Mouse (Mus musculus) mouse embryonic stem cell (cell line): ENCODE data around the gene Ttc39b.

Experiments used
- in situ Hi-C, 2 experiments: fragments of 300-500 bp; cut with MboI; formaldehyde crosslinking; loops; 1 replicate in 1 of 2; 3 replicates in 1 of 2; pipeline ENCODE4 v1.14.3; 2019 to 2020; ENCODE audit warnings: low sequenced_read_pairs in 2 of 2, low pct_unique_long_range_greater_than_20kb in 1 of 2, mixed read lengths in 1 of 2; ENCODE audit not compliant: unreplicated experiment in 1 of 2

Gene Ttc39b

GRCm38 (mm10) chr4:83216381-83216780 is 107.7 kb downstream of the Ttc39b start:
- in situ Hi-C loops = no loop called here

GRCm38 (mm10) chr4:83215776-83216175 is 108.3 kb downstream of the Ttc39b start:
- in situ Hi-C loops = no loop called here

GRCm38 (mm10) chr4:83214822-83215558 is 109.1 kb downstream of the Ttc39b start:
- in situ Hi-C loops = no loop called here

- in situ Hi-C loops = no loop called here
Measured at GRCm38 (mm10) chr4:83213752-83214151, 110.3 kb downstream of the Ttc39b start.

- in situ Hi-C loops = no loop called here
Measured at GRCm38 (mm10) chr4:83211709-83212108, 112.3 kb downstream of the Ttc39b start.

GRCm38 (mm10) chr4:83210437-83210836 is 113.6 kb downstream of the Ttc39b start:
- in situ Hi-C loops = no loop called here

GRCm38 (mm10) chr4:83206803-83207586 is 117.1 kb downstream of the Ttc39b start:
- in situ Hi-C loops = no loop called here

- in situ Hi-C loops = no loop called here
Measured at GRCm38 (mm10) chr4:83206416-83206802, 117.6 kb downstream of the Ttc39b start.

- in situ Hi-C loops = no loop called here
Measured at GRCm38 (mm10) chr4:83199391-83199790, 124.7 kb downstream of the Ttc39b start.

- in situ Hi-C loops = no loop called here
Measured at GRCm38 (mm10) chr4:83198123-83198522, 125.9 kb downstream of the Ttc39b start.

- in situ Hi-C loops = no loop called here
Measured at GRCm38 (mm10) chr4:83189736-83190135, 134.3 kb downstream of the Ttc39b start.

GRCm38 (mm10) chr4:83187324-83187723 is 136.7 kb downstream of the Ttc39b start:
- in situ Hi-C loops = no loop called here

- in situ Hi-C loops = no loop called here
Measured at GRCm38 (mm10) chr4:83186448-83186847, 137.6 kb downstream of the Ttc39b start.

GRCm38 (mm10) chr4:83183288-83183930 is 140.6 kb downstream of the Ttc39b start:
- in situ Hi-C loops = no loop called here

- in situ Hi-C loops = no loop called here
Measured at GRCm38 (mm10) chr4:83182178-83183068, 141.6 kb downstream of the Ttc39b start.

- in situ Hi-C loops = no loop called here
Measured at GRCm38 (mm10) chr4:83177471-83177870, 146.6 kb downstream of the Ttc39b start.

- in situ Hi-C loops = no loop called here
Measured at GRCm38 (mm10) chr4:83174946-83175345, 149.1 kb downstream of the Ttc39b start.

- in situ Hi-C loops = no loop called here
Measured at GRCm38 (mm10) chr4:83172278-83172677, 151.8 kb downstream of the Ttc39b start.
